Mouse (Mus musculus): ENCODE measurements at regions not wholly inside any gene's neighbourhood (a gene's known extent, or its start where the extent isn't known, plus 50 kb on each side); places are given as distances from the start of the nearest gene placed in this dataset.
A peak's percentile ranks its signal among the peaks of the same experiment; 100 is the strongest.

DNA sequence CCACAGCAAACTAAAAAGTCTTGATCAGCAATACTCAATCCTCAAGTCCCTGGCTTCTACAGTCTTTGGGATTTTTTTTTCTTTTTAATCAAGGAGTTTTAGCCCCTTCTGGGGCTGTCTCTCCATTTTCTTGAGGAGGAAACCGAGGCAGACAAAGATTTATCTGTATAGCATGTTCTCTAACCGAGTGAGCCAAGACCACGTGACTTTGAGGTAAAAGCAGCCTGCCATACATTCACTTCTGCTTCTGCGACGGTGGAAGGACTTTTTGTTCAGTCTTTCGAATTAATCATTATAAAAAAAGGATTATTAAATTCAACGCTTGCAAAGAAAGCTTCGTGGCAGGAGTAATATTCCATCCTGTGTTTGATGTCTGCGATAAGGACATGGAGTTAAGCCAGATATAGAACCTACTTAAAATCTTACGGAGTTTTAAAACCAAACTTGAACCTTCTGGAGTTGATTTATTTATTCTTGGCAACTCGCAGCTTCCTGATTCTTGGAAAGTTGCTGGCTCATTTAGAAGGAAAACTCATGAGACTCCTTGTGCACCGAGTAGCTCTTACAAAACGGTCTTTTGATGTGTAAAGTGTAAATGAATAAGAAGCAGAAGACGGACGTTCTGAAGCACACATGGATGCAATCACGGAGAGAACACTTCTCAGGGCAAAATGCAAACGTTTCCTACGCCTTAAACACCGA, 91.7 kb upstream of the Adpgk start:
- ATAC-seq (replicated peaks; ENCODE audit: low FRiP score, low TSS enrichment, low read depth) = no peak
- Histone ChIP-seq H3K27me3 (replicated peaks; ENCODE audit: control insufficient read depth, insufficient read depth, low read length) (no peaks in the 10 kb centered on the region), H3K27ac (ENCODE audit: low read depth) (no peak overlapping the region), H3K36me3 (ENCODE audit: control insufficient read depth, insufficient read depth, low read length) (no peaks in the 10 kb centered on the region), H3K4me1 (replicated peaks; ENCODE audit: control insufficient read depth, insufficient read depth, low read length) (peaks cover 13% of the 10 kb centered on the region), H3K9ac (ENCODE audit: low read length) (no peak overlapping the region), H3K4me3 (ENCODE audit: low read depth, low read length) (no peak overlapping the region), H3K9me3 (ENCODE audit: control insufficient read depth, low read length) (no peaks in the 10 kb centered on the region), H3K4me2 (ENCODE audit: low read length) (no peak overlapping the region)
- WGBS = 52% methylated on average over 19 of the region's 19 CpGs
- no peak for DNase-seq (ENCODE audit: low spot score)

DNA sequence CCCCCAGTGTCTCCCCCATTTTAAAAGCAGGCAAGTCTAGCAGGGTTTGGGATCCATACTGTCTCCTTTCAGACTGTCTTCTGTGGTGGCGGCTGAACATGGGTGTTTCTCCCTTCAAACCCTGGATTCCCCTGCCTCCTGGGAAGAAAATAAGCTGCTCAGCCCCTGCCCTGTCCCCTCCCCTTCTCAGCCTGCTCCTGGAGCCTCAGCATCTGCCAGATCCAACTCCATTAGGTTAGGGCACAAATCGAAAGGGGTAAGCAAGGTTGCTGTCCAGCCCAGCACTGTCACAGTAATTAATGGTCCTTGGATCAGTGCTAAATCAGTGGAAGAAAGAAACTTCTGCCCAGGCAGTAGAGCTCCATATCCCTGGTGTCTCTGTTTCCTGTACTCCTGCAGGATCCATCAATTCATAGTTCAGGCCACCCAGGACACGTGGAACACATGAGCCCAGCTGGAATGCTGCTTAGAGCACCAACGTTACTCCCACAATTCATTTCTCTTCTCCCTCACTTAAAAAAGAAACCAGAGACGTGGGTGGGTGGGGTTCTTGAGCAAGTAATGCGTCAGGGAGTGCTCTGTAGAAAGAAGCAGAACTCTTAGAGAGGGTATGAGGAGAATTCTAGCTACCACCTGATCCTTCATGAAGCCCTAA, 93.0 kb upstream of the Adpgk start:
- Histone ChIP-seq H3K4me2 (ENCODE audit: low read length) (no peak overlapping the region), H3K4me3 (ENCODE audit: low read depth, low read length) (no peak overlapping the region), H3K4me1 (replicated peaks; ENCODE audit: control insufficient read depth, insufficient read depth, low read length) (peaks cover 13% of the 10 kb centered on the region), H3K9ac (ENCODE audit: low read length) (no peak overlapping the region), H3K36me3 (ENCODE audit: control insufficient read depth, insufficient read depth, low read length) (no peaks in the 10 kb centered on the region), H3K27me3 (replicated peaks; ENCODE audit: control insufficient read depth, insufficient read depth, low read length) (no peaks in the 10 kb centered on the region), H3K9me3 (ENCODE audit: control insufficient read depth, low read length) (no peaks in the 10 kb centered on the region), H3K27ac (ENCODE audit: low read depth) (no peak overlapping the region)
- ATAC-seq (replicated peaks; ENCODE audit: low FRiP score, low TSS enrichment, low read depth) (0 out of 2 replicates have a peak, but pooled peaks have one; percentile 32), DNase-seq (ENCODE audit: low spot score) (no peak)
- 15% methylated on average over 6 of the region's 6 CpGs for WGBS

DNA sequence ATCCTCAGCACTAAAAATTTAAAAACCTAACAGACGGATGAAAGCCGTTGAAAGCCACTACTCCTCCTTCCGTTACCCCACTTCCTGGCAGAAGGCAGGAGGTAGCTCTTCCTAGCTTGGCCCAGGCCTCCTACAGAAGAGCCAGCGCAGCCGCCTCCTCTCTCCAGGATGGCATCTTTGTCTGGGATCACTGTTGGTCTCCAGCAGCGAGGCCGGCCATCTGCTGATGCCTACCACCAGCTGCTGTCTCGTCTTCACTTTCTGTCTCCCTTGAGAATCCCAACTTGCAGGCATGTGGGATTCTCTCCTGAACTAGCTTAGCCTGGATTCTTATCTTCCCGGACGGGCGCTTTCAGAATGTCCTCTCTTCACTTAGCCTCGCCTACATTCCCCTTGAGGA, 93.9 kb upstream of the Adpgk start:
- no peaks in the 10 kb centered on the region for H3K9me3 ChIP-seq (ENCODE audit: control insufficient read depth, low read length)
- H3K27me3 ChIP-seq (replicated peaks; ENCODE audit: control insufficient read depth, insufficient read depth, low read length) = no peaks in the 10 kb centered on the region
- H3K4me3 ChIP-seq (ENCODE audit: low read depth, low read length) = no peak overlapping the region
- DNase-seq (ENCODE audit: low spot score) (no peak), ATAC-seq (replicated peaks; ENCODE audit: low FRiP score, low TSS enrichment, low read depth) (no peak)
- no peaks in the 10 kb centered on the region for H3K36me3 ChIP-seq (ENCODE audit: control insufficient read depth, insufficient read depth, low read length)
- WGBS = 77% methylated on average over 12 of the region's 12 CpGs
- no peak overlapping the region for H3K4me2 ChIP-seq (ENCODE audit: low read length)
- H3K4me1 ChIP-seq (replicated peaks; ENCODE audit: control insufficient read depth, insufficient read depth, low read length) = peaks cover 13% of the 10 kb centered on the region
- no peak overlapping the region for H3K27ac ChIP-seq (ENCODE audit: low read depth)
- H3K9ac ChIP-seq (ENCODE audit: low read length) = no peak overlapping the region

DNA sequence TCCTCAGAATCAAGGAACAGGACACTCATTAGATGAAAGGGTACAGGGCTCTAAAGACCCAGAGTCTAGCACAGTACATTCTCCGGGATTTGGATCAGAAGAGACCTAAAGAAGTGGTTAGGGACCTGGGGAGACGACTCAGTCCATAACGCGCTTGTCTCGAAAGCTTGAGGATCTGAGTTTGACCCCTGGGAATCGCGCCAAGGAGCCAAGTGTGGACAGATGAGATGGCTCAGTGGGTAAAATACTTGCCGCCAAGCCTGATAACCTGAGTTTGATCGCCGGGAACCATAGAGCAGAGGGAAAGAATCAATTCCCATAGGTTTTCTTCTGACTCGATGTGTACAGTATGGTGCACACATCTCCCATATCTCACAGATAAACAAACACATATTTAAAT, 97.4 kb upstream of the Adpgk start:
- 0 out of 2 replicates have a peak, but pooled peaks cover 3% of the 10 kb centered on the region for H3K27me3 ChIP-seq (replicated peaks; ENCODE audit: control insufficient read depth, insufficient read depth, low read length)
- WGBS = 88% methylated on average over 11 of the region's 11 CpGs
- H3K9me3 ChIP-seq (ENCODE audit: control insufficient read depth, low read length) = no peaks in the 10 kb centered on the region
- H3K4me2 ChIP-seq (ENCODE audit: low read length) = no peak overlapping the region
- DNase-seq (ENCODE audit: low spot score) (no peak), ATAC-seq (replicated peaks; ENCODE audit: low FRiP score, low TSS enrichment, low read depth) (no peak)
- no peaks in the 10 kb centered on the region for H3K36me3 ChIP-seq (ENCODE audit: control insufficient read depth, insufficient read depth, low read length)
- no peak overlapping the region for H3K27ac ChIP-seq (ENCODE audit: low read depth)
- H3K4me3 ChIP-seq (ENCODE audit: low read depth, low read length) = no peak overlapping the region
- peaks cover 23% of the 10 kb centered on the region for H3K4me1 ChIP-seq (replicated peaks; ENCODE audit: control insufficient read depth, insufficient read depth, low read length)
- H3K9ac ChIP-seq (ENCODE audit: low read length) = no peak overlapping the region

DNA sequence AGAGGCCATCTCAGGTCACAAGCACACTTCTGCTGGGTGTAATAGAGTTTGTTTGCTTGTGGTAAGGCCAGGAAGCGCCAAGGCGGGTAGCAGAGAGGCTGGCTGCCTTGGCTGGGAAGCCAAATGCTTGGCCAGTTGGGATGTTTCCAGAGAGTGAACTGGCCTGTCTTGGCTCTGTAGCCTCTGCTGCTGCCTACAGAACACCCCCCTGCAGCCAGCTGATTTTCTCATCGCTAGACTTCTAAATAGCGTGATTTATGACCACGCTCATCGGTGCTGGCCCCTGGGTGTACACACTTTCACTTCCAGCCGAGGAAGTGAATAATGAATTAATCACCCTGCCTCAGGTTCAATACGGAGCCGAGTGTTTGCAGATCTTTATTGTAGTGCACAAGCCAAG, 102.2 kb upstream of the Adpgk start:
- Histone ChIP-seq H3K36me3 (ENCODE audit: control insufficient read depth, insufficient read depth, low read length) (no peaks in the 10 kb centered on the region), H3K9me3 (ENCODE audit: control insufficient read depth, low read length) (no peaks in the 10 kb centered on the region), H3K4me2 (ENCODE audit: low read length) (peak overlapping the region; percentile 27), H3K27ac (ENCODE audit: low read depth) (0 out of 2 replicates have a peak overlapping the region, but pooled peaks have one; percentile 9), H3K27me3 (replicated peaks; ENCODE audit: control insufficient read depth, insufficient read depth, low read length) (0 out of 2 replicates have a peak, but pooled peaks cover 3% of the 10 kb centered on the region), H3K9ac (ENCODE audit: low read length) (no peak overlapping the region), H3K4me3 (ENCODE audit: low read depth, low read length) (no peak overlapping the region), H3K4me1 (replicated peaks; ENCODE audit: control insufficient read depth, insufficient read depth, low read length) (peaks cover 31% of the 10 kb centered on the region)
- WGBS = 12% methylated on average over 9 of the region's 9 CpGs
- DNase-seq (ENCODE audit: low spot score) (no peak), ATAC-seq (replicated peaks; ENCODE audit: low FRiP score, low TSS enrichment, low read depth) (peak; percentile 62; the same call in 1 of the 2 replicates)

DNA sequence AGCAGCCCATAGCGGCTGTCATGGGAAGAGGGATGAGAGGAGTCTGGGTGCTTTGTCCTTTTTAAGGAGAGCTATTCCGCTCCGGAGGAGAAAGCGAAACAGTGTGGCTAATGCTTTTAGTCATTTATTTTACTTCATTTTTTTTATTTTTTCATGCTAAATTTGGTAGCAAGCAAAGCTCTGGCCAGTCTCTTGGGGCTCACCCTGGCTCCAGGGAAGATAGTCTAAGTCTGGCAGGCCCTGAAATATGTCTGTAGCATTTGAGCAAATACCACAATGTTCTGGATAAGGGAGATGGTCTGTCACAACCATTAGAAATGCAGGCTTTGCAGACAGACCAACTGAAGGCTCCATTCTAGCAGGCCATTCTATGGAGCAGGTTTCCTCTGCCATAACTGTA, 102.9 kb upstream of the Adpgk start:
- Histone ChIP-seq H3K4me1 (replicated peaks; ENCODE audit: control insufficient read depth, insufficient read depth, low read length) (peaks cover 38% of the 10 kb centered on the region), H3K4me3 (ENCODE audit: low read depth, low read length) (no peak overlapping the region), H3K9ac (ENCODE audit: low read length) (no peak overlapping the region), H3K36me3 (ENCODE audit: control insufficient read depth, insufficient read depth, low read length) (no peaks in the 10 kb centered on the region), H3K27ac (ENCODE audit: low read depth) (0 out of 2 replicates have a peak overlapping the region, but pooled peaks have one; percentile 38), H3K9me3 (ENCODE audit: control insufficient read depth, low read length) (no peaks in the 10 kb centered on the region), H3K4me2 (ENCODE audit: low read length) (0 out of 2 replicates have a peak overlapping the region, but pooled peaks have one; percentile 3), H3K27me3 (replicated peaks; ENCODE audit: control insufficient read depth, insufficient read depth, low read length) (0 out of 2 replicates have a peak, but pooled peaks cover 3% of the 10 kb centered on the region)
- ATAC-seq (replicated peaks; ENCODE audit: low FRiP score, low TSS enrichment, low read depth) = no peak
- no peak for DNase-seq (ENCODE audit: low spot score)
- WGBS = 58% methylated on average over 4 of the region's 4 CpGs

DNA sequence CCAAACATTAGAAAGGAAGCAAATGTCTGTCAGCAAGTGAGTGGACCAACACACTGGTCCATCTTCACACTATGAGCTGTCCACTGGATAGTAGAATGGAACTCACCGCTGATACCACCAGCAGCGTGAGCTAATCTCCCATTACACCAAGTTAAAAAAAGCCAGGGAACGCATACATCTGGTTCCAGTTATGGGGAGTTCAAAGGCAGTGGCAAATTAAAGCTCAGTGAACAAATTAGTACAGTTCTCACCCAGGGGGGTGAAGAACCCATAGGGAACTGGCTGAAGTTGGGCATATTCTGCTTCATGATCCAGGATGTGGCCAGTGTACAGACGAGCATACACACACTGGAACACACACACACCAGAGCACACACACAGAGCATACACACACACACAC, 105.0 kb upstream of the Adpgk start:
- no peaks in the 10 kb centered on the region for H3K9me3 ChIP-seq (ENCODE audit: control insufficient read depth, low read length)
- 0 out of 2 replicates have a peak, but pooled peaks cover 3% of the 10 kb centered on the region for H3K27me3 ChIP-seq (replicated peaks; ENCODE audit: control insufficient read depth, insufficient read depth, low read length)
- H3K4me3 ChIP-seq (ENCODE audit: low read depth, low read length) = no peak overlapping the region
- no peak overlapping the region for H3K9ac ChIP-seq (ENCODE audit: low read length)
- 73% methylated on average over 4 of the region's 4 CpGs for WGBS
- no peak overlapping the region for H3K27ac ChIP-seq (ENCODE audit: low read depth)
- no peak for ATAC-seq (replicated peaks; ENCODE audit: low FRiP score, low TSS enrichment, low read depth)
- peaks cover 45% of the 10 kb centered on the region for H3K4me1 ChIP-seq (replicated peaks; ENCODE audit: control insufficient read depth, insufficient read depth, low read length)
- no peak overlapping the region for H3K4me2 ChIP-seq (ENCODE audit: low read length)
- DNase-seq (ENCODE audit: low spot score) = no peak
- no peaks in the 10 kb centered on the region for H3K36me3 ChIP-seq (ENCODE audit: control insufficient read depth, insufficient read depth, low read length)

DNA sequence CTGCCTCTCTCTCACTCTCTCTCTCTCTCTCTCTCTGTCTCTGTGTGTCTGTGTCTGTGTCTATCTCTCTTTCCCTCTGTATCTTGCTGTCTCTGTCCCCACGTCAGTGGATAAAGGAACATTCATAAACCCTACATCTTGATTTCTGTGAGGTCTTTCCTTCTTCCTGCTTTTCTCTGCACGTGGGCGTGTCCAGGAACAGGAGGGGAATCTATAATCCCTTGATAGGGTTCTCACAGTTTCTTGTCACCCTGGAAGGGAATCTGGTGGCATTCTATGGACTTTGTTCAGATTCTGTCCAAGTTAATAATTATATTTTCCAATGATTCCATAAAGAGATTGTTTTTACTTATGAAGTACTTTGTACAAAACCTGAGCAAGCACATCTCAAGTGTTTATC, 107.3 kb upstream of the Adpgk start:
- Histone ChIP-seq H3K4me1 (replicated peaks; ENCODE audit: control insufficient read depth, insufficient read depth, low read length) (peaks cover 36% of the 10 kb centered on the region), H3K27me3 (replicated peaks; ENCODE audit: control insufficient read depth, insufficient read depth, low read length) (no peaks in the 10 kb centered on the region), H3K36me3 (ENCODE audit: control insufficient read depth, insufficient read depth, low read length) (no peaks in the 10 kb centered on the region), H3K4me3 (ENCODE audit: low read depth, low read length) (no peak overlapping the region), H3K9ac (ENCODE audit: low read length) (no peak overlapping the region), H3K27ac (ENCODE audit: low read depth) (no peak overlapping the region), H3K9me3 (ENCODE audit: control insufficient read depth, low read length) (no peaks in the 10 kb centered on the region), H3K4me2 (ENCODE audit: low read length) (no peak overlapping the region)
- no peak for DNase-seq (ENCODE audit: low spot score)
- ATAC-seq (replicated peaks; ENCODE audit: low FRiP score, low TSS enrichment, low read depth) = no peak
- WGBS = 47% methylated on average over 3 of the region's 3 CpGs
